Mouse (Mus musculus): ENCODE results near the gene Mbnl2. TPM values are rescaled to one million over a fixed set of nuclear protein-coding genes. Genes with fewer than 3 reads are reported as not detected.
A peak's percentile ranks its signal among the peaks of the same experiment; 100 is the strongest.

Gene Mbnl2
- 35.0 and 35.1 TPM in 2 replicates for polyA plus RNA-seq (2016; fragmentation: Nextera tagmentation; extraction: Ambion mirVana)

DNA sequence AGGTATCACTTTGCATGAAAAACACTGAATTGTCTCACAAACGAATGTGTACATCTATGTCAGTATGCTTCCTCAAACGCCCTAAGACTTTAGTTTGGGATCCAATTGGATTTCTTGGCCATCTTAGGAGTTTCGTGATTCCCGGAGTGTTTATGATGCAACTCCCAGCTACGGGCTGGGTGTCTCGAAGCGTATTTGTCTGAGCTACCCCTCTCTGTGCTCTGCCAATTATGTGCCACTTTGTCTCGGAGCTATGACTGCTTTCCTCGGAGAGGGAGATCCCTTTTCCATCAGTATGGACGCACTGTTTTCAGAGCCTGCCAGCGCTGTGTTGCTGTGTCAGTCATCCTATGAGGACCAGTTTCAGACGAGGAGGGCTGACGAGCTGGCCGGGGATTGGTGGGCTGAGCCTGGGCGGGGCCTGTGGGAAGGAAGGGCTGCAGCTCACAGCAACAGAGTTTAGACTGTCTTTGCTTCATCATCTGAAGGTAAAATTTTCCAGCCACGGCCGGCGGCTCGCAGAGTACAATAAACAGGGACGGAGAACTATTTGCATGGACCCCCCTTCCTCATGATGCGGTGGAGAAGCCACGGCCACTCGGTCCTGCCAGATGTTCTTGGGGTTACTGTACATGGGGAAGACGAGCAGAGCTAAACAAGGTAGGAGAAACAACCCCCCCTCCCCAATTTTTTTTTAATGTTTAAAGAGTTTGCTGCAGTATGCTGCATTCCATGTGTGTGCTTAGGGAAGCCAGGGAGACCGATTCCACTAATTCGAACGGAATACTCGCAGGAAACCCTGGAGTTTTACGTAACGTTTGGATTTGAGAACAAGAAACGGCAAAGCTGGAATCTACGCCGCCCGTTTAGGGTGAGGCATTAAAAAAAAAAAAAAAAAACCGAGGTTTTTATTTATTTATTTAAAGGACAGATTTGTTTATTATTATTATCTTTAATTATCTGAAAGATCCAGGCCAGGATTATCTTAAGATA is at the start of gene Mbnl2:
TSS of gene Mbnl2 (plus strand) at position 424 of the 993 bp plus-strand sequence.
- peak within 1 kb of the TSS; percentile 64 for H3K4me2 ChIP-seq (replicated peaks)
- H3K4me1 ChIP-seq = peaks cover 32% of the 10 kb centered on the region
- peak within 1 kb of the TSS; percentile 72 for H3K9ac ChIP-seq
- 3% methylated on average over 35 of the region's 35 CpGs for WGBS
- H3K4me3 ChIP-seq = peak within 1 kb of the TSS; percentile 51
- H3K9me3 ChIP-seq = no peaks in the 10 kb centered on the region
- peak; percentile 99 for ATAC-seq (ENCODE audit: low FRiP score, low read depth)
- 0 out of 2 replicates have a peak within 1 kb of the TSS, but pooled peaks have one; percentile 39 for H3K27ac ChIP-seq
- H3K27me3 ChIP-seq (replicated peaks) = no peaks in the 10 kb centered on the region
- no peaks in the 10 kb centered on the region for H3K36me3 ChIP-seq

DNA sequence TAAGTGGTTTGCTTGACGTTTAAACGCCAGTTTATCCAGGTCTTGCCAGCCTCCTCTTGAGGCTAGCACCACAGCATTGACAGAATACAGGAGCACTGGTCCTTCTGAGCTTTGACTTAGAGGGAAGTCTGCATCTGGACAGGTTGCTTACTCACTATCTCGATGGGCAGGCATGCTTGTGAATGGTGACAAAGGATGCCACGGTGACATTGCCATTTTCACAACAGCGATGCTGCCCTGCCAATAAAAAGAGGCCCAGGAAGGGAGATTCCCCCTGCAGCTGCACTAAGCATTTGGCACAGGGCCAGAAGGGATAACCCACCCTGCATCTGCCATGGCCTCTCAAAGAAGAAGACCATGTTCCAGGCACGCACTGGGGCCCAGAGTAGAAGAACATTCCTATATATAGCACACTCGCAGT is 43.4 kb upstream of the Mbnl2 start:
- Histone ChIP-seq H3K27ac (no peak overlapping the region), H3K4me2 (replicated peaks) (no peak overlapping the region), H3K9me3 (no peaks in the 10 kb centered on the region), H3K9ac (no peak overlapping the region), H3K36me3 (no peaks in the 10 kb centered on the region), H3K27me3 (replicated peaks) (no peaks in the 10 kb centered on the region), H3K4me3 (no peak overlapping the region), H3K4me1 (no peaks in the 10 kb centered on the region)
- ATAC-seq (ENCODE audit: low FRiP score, low read depth) = no peak
- 67% methylated on average over 7 of the region's 7 CpGs for WGBS

DNA sequence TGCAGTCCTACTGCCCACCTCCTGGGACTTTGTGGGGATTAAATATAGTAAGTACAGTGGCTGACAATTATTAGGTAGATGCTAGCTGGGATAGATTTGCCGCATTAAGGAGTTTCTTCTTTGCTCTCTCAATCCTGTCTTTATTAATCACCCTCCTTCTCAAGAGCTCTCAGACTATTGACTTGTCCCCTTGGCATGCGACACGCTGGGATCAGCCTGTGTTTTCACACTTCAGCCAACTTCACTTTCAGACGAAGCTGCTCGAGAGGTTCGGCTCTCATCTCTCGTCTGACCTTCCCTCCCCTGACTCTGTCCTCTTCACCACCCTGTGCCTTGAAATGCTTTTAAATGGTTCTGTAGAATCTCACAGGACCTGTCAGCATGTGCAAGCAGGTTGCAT is 39.9 kb upstream of the Mbnl2 start:
- ATAC-seq (ENCODE audit: low FRiP score, low read depth) = no peak
- Histone ChIP-seq H3K4me1 (no peaks in the 10 kb centered on the region), H3K9me3 (no peaks in the 10 kb centered on the region), H3K4me2 (replicated peaks) (no peak overlapping the region), H3K27me3 (replicated peaks) (no peaks in the 10 kb centered on the region), H3K27ac (no peak overlapping the region), H3K9ac (no peak overlapping the region), H3K36me3 (no peaks in the 10 kb centered on the region), H3K4me3 (no peak overlapping the region)
- WGBS = 83% methylated on average over 7 of the region's 7 CpGs

DNA sequence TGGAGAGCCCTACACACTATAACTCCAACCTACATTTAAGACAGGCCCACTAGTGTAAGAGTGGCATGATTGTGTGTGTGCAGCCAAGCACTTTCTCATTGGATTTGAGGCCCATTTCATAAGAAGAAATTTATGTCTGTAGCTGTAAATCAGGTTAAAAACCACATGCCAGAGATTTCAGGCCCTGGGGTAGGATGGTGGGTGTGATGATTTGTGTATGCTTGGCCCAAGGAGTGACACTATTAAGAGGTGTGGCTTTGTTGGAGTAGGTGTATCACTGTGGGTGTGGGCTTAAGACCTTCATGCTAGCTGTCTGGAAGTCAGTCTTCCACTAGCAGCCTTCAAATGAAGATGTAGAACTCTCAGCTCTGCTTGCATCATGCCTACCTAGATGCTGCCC is 37.0 kb upstream of the Mbnl2 start:
- H3K4me2 ChIP-seq (replicated peaks) = no peak overlapping the region
- no peak for ATAC-seq (ENCODE audit: low FRiP score, low read depth)
- H3K27ac ChIP-seq = no peak overlapping the region
- no peaks in the 10 kb centered on the region for H3K27me3 ChIP-seq (replicated peaks)
- H3K4me3 ChIP-seq = no peak overlapping the region
- H3K4me1 ChIP-seq = no peaks in the 10 kb centered on the region
- no peaks in the 10 kb centered on the region for H3K9me3 ChIP-seq
- H3K36me3 ChIP-seq = no peaks in the 10 kb centered on the region
- H3K9ac ChIP-seq = no peak overlapping the region

DNA sequence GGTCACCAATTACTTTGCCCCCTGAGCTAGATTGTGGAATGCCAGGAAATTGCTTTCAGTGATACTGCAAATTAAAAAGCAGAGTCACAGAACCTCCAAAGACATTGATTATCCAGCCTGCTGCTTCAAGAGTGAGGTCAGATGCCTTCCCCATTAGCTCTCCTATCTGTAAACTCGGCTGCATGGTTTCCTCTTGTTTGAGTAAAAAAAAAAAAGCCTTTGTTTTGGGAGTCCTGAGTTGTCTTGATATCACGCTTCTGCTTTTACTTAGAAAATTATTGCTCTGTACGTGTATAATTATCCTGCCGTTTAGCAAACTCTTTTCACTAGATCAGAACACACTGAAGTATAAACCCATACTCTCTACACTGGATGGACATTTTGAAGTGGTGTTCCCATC is 35.3 kb upstream of the Mbnl2 start:
- Histone ChIP-seq H3K4me2 (replicated peaks) (no peak overlapping the region), H3K9ac (no peak overlapping the region), H3K27ac (no peak overlapping the region), H3K4me3 (no peak overlapping the region), H3K9me3 (no peaks in the 10 kb centered on the region), H3K27me3 (replicated peaks) (no peaks in the 10 kb centered on the region), H3K36me3 (no peaks in the 10 kb centered on the region), H3K4me1 (no peaks in the 10 kb centered on the region)
- WGBS = 76% methylated on average over 4 of the region's 4 CpGs
- no peak for ATAC-seq (ENCODE audit: low FRiP score, low read depth)

DNA sequence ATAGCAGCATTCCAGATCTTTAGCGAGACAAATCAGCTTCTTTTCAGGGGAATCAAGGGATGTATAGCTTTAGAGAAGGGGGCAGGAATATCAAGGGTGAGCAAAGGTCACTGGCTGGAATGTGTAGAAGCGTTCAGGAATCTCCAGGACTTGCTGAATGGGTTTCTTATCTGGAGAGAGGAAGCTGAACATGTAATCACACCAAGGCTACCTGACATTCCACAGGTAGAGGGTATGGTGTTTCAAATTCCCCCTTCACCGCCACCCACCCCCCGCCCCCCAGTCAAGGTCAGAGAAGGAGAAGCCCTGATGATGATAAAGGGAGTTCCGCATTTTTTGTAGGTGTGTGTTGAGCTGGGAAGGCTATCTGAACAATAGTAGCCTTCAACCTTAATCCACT is 32.8 kb upstream of the Mbnl2 start:
- H3K4me3 ChIP-seq = no peak overlapping the region
- no peaks in the 10 kb centered on the region for H3K4me1 ChIP-seq
- no peak for ATAC-seq (ENCODE audit: low FRiP score, low read depth)
- no peaks in the 10 kb centered on the region for H3K36me3 ChIP-seq
- H3K4me2 ChIP-seq (replicated peaks) = no peak overlapping the region
- H3K27ac ChIP-seq = no peak overlapping the region
- no peak overlapping the region for H3K9ac ChIP-seq
- no peaks in the 10 kb centered on the region for H3K27me3 ChIP-seq (replicated peaks)
- WGBS = 83% methylated on average over 5 of the region's 5 CpGs
- H3K9me3 ChIP-seq = no peaks in the 10 kb centered on the region

DNA sequence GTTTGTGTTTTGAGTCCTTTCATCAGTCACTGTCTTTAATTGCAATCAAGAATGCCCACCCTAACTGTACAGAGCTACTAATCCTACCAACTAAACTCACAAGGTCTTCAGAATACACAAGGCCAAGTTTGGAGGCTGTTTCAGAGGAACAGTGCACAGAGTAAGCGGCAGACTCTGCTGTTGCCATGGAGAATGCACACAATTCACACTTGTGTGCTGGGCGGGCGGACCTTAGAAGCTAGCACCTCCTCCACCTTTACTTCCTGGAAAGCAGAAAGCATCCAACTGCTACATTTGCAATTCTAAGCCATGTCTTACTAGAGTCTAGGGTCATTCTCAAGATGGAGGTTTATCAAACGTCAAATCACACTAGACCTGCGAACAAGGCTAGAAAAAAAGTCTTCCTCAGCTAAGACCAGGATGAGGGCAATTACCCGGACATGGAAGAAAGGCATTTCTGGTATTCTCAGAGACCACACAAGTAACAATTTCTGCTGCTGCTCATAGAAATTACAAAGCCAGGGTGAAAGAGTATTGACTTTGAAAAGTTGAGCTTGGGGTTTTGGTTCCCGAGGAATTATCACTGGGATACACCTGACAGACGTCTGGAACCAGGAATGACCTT is 30.3 kb upstream of the Mbnl2 start:
- ATAC-seq (ENCODE audit: low FRiP score, low read depth) = no peak
- no peaks in the 10 kb centered on the region for H3K4me1 ChIP-seq
- H3K4me3 ChIP-seq = no peak overlapping the region
- H3K9me3 ChIP-seq = no peaks in the 10 kb centered on the region
- no peak overlapping the region for H3K27ac ChIP-seq
- H3K27me3 ChIP-seq (replicated peaks) = no peaks in the 10 kb centered on the region
- H3K36me3 ChIP-seq = no peaks in the 10 kb centered on the region
- WGBS = 72% methylated on average over 8 of the region's 8 CpGs
- no peak overlapping the region for H3K9ac ChIP-seq
- H3K4me2 ChIP-seq (replicated peaks) = no peak overlapping the region

DNA sequence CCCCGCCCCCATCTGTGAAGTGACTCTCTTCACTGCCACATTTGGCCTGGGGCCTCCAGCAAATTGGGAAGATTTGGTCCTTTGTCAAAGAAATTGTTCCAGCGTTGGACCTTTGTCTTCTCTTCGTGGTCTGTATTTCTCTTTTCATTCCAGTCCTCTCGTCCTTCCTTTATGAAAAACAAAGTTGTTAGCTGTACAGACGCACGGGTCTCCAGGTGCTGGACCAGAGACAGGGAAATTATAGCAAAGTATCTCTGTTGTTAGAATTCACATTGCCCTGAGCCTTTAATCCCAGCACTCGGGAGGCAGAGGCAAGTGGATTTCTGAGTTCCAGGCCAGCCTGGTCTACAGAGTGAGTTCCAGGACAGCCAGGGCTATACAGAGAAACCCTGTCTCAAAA is 22.1 kb upstream of the Mbnl2 start:
- ATAC-seq (ENCODE audit: low FRiP score, low read depth) = no peak
- WGBS = 76% methylated on average over 7 of the region's 7 CpGs
- Histone ChIP-seq H3K27me3 (replicated peaks) (no peaks in the 10 kb centered on the region), H3K4me1 (no peaks in the 10 kb centered on the region), H3K9me3 (no peaks in the 10 kb centered on the region), H3K4me3 (no peak overlapping the region), H3K9ac (no peak overlapping the region), H3K36me3 (no peaks in the 10 kb centered on the region), H3K4me2 (replicated peaks) (no peak overlapping the region), H3K27ac (no peak overlapping the region)

DNA sequence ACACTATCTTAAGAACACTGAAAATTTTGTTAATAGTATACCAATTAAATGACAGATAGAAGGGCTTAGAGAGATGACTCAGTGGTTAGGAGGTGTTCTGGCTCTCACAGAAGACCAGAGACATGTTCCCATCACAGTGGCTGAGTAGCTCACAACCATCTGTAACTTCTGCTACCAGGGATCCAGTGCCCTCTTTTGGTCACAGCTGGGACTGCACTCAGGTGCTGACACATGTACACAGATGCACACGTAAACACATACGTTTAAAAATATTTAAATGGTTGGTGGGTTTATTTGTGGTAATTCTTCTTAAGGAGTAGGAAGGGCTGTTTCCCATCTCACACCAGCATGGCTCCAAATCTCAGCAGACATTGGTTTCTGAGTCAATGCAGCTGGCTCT is 19.3 kb upstream of the Mbnl2 start:
- 96% methylated on average over 2 of the region's 2 CpGs for WGBS
- no peak for ATAC-seq (ENCODE audit: low FRiP score, low read depth)

DNA sequence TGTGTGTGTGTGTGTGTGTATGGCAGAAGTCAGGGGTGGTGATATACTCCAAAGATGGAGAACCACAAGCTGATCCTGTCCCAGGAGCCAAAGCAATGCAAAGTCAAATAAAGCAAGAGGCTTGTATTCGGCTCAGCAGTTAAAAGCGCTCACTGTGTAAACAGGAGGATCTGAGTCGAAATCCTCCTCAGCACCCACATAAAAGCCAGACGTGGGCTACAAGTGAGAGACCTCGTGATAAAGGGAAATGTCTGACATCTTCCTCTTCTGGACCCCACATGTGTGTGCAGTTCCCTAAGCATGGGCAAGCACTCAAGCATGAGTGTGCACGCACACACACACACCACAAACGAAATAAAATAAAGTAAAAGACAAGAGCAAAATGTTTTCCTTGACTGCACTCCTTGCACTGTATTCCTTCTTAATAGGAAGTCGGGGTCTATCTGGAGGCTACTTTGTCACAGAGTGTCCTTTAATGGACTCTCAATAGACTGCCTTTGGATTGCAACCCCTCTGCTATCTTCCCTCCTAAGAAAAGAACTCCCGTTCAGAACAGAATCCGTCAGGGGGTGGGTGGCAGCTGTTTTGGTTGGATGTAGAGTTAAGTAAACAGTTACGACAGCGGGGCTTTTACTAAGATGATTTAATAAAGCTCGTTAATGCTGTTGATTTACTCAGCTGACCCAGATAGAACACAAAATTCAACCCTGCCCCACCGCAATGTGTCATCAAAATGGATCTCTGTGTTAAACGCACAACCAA is 18.7 kb upstream of the Mbnl2 start:
- Histone ChIP-seq H3K27me3 (replicated peaks) (no peaks in the 10 kb centered on the region), H3K4me1 (no peaks in the 10 kb centered on the region), H3K9me3 (no peaks in the 10 kb centered on the region), H3K4me2 (replicated peaks) (no peak overlapping the region), H3K4me3 (no peak overlapping the region), H3K36me3 (no peaks in the 10 kb centered on the region), H3K9ac (no peak overlapping the region), H3K27ac (no peak overlapping the region)
- no peak for ATAC-seq (ENCODE audit: low FRiP score, low read depth)
- 78% methylated on average over 15 of the region's 15 CpGs for WGBS

More for the DNA sequence above, 19.3 kb upstream of the Mbnl2 start:
- Histone ChIP-seq H3K9me3 (no peaks in the 10 kb centered on the region), H3K4me1 (no peaks in the 10 kb centered on the region), H3K4me2 (replicated peaks) (no peak overlapping the region), H3K27me3 (replicated peaks) (no peaks in the 10 kb centered on the region), H3K36me3 (no peaks in the 10 kb centered on the region), H3K27ac (no peak overlapping the region), H3K9ac (no peak overlapping the region), H3K4me3 (no peak overlapping the region)

DNA sequence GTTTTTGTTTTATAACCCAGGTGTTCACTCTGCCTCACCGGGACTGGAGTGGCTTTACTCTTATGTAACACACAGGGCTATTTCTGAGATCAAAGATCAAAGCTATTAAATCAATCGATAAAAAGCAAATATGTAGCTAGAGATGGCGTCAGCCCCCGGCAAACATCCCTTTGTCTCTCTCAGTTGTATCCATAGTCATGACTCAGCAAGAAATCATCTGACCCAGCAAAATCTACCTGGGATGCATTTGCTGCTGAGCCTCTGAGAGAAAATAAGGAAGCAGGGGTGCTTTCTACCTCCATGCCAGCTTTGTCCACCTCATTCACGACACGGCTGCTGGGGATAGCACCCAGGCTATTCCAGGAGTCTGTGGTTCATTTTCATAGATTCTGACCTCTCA is 18.0 kb upstream of the Mbnl2 start:
- no peak overlapping the region for H3K9ac ChIP-seq
- no peaks in the 10 kb centered on the region for H3K4me1 ChIP-seq
- no peak overlapping the region for H3K4me3 ChIP-seq
- no peak overlapping the region for H3K4me2 ChIP-seq (replicated peaks)
- H3K36me3 ChIP-seq = no peaks in the 10 kb centered on the region
- WGBS = 75% methylated on average over 6 of the region's 6 CpGs
- no peak for ATAC-seq (ENCODE audit: low FRiP score, low read depth)
- H3K9me3 ChIP-seq = no peaks in the 10 kb centered on the region
- H3K27me3 ChIP-seq (replicated peaks) = no peaks in the 10 kb centered on the region
- no peak overlapping the region for H3K27ac ChIP-seq

DNA sequence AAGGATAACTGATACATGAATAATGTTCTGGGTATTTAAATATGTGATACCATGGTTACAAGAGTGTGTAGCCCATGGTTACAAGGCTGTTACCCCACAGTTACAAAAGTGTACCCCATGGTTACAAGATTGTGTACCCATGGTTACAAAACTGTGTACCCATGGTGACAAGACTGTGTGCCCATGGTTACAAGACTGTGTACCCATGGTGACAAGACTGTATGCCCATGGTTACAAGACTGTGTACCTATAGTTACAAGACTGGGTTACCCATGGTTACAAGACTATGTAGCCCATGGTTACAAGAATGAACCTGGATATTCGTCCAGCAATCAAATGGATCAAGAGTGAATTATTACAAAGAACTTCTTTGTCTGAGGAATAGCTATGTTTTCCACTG is 16.0 kb upstream of the Mbnl2 start:
- Histone ChIP-seq H3K27me3 (replicated peaks) (no peaks in the 10 kb centered on the region), H3K4me1 (no peaks in the 10 kb centered on the region), H3K27ac (no peak overlapping the region), H3K9me3 (no peaks in the 10 kb centered on the region), H3K36me3 (no peaks in the 10 kb centered on the region), H3K4me2 (replicated peaks) (no peak overlapping the region), H3K9ac (no peak overlapping the region), H3K4me3 (no peak overlapping the region)
- no peak for ATAC-seq (ENCODE audit: low FRiP score, low read depth)
- WGBS = 81% methylated on average over 1 of the region's 1 CpGs
